ENCODE assay signal across 9 mouse cellular contexts in genomic region chr6:91212571-91212970, GRCm38 (mm10). TPM values are rescaled to one million over a fixed set of nuclear protein-coding genes. Genes with fewer than 3 reads are reported as not detected.
A peak's percentile ranks its signal among the peaks of the same experiment; 100 is the strongest.
DNase-seq lines count a peak whose midpoint lies in the region; ATAC-seq and TF ChIP-seq lines count a peak whose summit lies in the region.
"Had no signal": no experiment of that assay in that cellular context is flagged by ENCODE, and none has a peak within 500 bp of the region (broad histone marks: within the 10 kb centered on the region; RNA-seq: fewer than 3 reads in every experiment).

No protein-coding gene starts in this region.

- peaks cover 4% of the 10 kb centered on the region for H3K27me3 ChIP-seq in hindbrain, embryonic 16.5 days (replicated peaks; ENCODE audit: control insufficient read depth, insufficient read depth, low read length)
- H3K27me3 ChIP-seq in liver, embryonic 14.5 days (ENCODE audit: control insufficient read depth, insufficient read depth, low read length), result peaks cover 5% of the 10 kb centered on the region
- H3K27me3 ChIP-seq in neural tube, embryonic 13.5 days, result peaks cover 35% of the 10 kb centered on the region

- peak overlapping the region; percentile 60 for H3K9ac ChIP-seq in hindbrain, embryonic 16.5 days (ENCODE audit: low read depth, low read length)
- H3K9ac ChIP-seq in liver, embryonic 14.5 days (replicated peaks), result no peak overlapping the region
- peak overlapping the region; percentile 66 for H3K9ac ChIP-seq in neural tube, embryonic 13.5 days

- peak in 1 of 2 experiments; percentile 32 for DNase-seq in layer of hippocampus, adult 2 months (ENCODE audit: low spot score in 2 of 2)
- DNase-seq in layer of hippocampus, adult 9-11 months, result no peak
- peak; percentile 19 for DNase-seq in c-Kit-positive CD71-positive TER-119-negative erythroid progenitor cells, embryonic 14.5 days (ENCODE audit: low read depth)
- peak; percentile 84 for DNase-seq in gastrocnemius, postnatal 14 days
- DNase-seq in liver, embryonic 14.5 days (ENCODE audit: low read depth in 3 of 3, low spot score in 3 of 3), result peak; percentile 15 to 29 (median 26)

- peak; percentile 69 for ATAC-seq in hindbrain, embryonic 16.5 days
- peak; percentile 33 for ATAC-seq in liver, embryonic 14.5 days (ENCODE audit: insufficient read depth)
- peak; percentile 51 for ATAC-seq in neural tube, embryonic 13.5 days (ENCODE audit: low read depth)
- ATAC-seq in inflammation-experienced regulatory T-cells, adult 6 months, result no peak

- no peaks in the 10 kb centered on the region for H3K9me3 ChIP-seq in hindbrain, embryonic 16.5 days (ENCODE audit: control insufficient read depth, low read length)
- no peaks in the 10 kb centered on the region for H3K9me3 ChIP-seq in liver, embryonic 14.5 days (ENCODE audit: control insufficient read depth, low read length)
- H3K9me3 ChIP-seq in neural tube, embryonic 13.5 days, result no peaks in the 10 kb centered on the region

- no peak for TF ChIP-seq CTCF in layer of hippocampus, adult 2 months (conservative IDR thresholded peaks at IDR 0.05)
- no peak for TF ChIP-seq CTCF in liver, embryonic 14.5 days (IDR thresholded peaks at IDR 0.05; ENCODE audit: low read depth)

- H3K4me1 ChIP-seq in hindbrain, embryonic 16.5 days (ENCODE audit: control insufficient read depth, insufficient read depth, low read depth, low read length), result peaks cover 14% of the 10 kb centered on the region
- no peaks in the 10 kb centered on the region for H3K4me1 ChIP-seq in liver, embryonic 14.5 days (replicated peaks; ENCODE audit: control insufficient read depth in 2 of 2, insufficient read depth in 2 of 2, low read length in 1 of 2)
- peaks cover 25% of the 10 kb centered on the region for H3K4me1 ChIP-seq in neural tube, embryonic 13.5 days (replicated peaks)

- H3K4me2 ChIP-seq in hindbrain, embryonic 16.5 days (ENCODE audit: low read length), result peak overlapping the region; percentile 69
- peak overlapping the region; percentile 20 for H3K4me2 ChIP-seq in liver, embryonic 14.5 days (ENCODE audit: low read depth)
- H3K4me2 ChIP-seq in neural tube, embryonic 13.5 days, result peak overlapping the region; percentile 58

- intact Hi-C loops in gastrocnemius, postnatal 14 days (cut with DNase I; ENCODE audit: low total_unique reads), result no loop called here

- WGBS in hindbrain, embryonic 16.5 days, result 2% methylated on average over 17 of the region's 29 CpGs
- 4% methylated on average over 28 of the region's 29 CpGs for WGBS in liver, embryonic 14.5 days (ENCODE audit: insufficient replicate concordance)
- WGBS in neural tube, embryonic 13.5 days, result 2% methylated on average over 29 of the region's 29 CpGs

- H3K27ac ChIP-seq in layer of hippocampus, adult 2 months, result peak overlapping the region; percentile 18; the same call in 1 of the 2 replicates
- no peak overlapping the region for H3K27ac ChIP-seq in hindbrain, embryonic 16.5 days (ENCODE audit: low read depth, low read length)
- H3K27ac ChIP-seq in liver, embryonic 14.5 days, result no peak overlapping the region
- H3K27ac ChIP-seq in neural tube, embryonic 13.5 days (replicated peaks), result no peak overlapping the region

- H3K4me3 ChIP-seq in layer of hippocampus, adult 2 months, result peak overlapping the region; percentile 47
- H3K4me3 ChIP-seq in hindbrain, embryonic 16.5 days (ENCODE audit: low read length), result peak overlapping the region; percentile 43
- H3K4me3 ChIP-seq in liver, embryonic 14.5 days (ENCODE audit: insufficient read depth in 1 of 2, low read depth in 2 of 2, low read length in 2 of 2), result no peak overlapping the region; a peak in 1 of 4 replicates
- H3K4me3 ChIP-seq in neural tube, embryonic 13.5 days, result peak overlapping the region; percentile 36

- H3K36me3 ChIP-seq in hindbrain, embryonic 16.5 days (ENCODE audit: control insufficient read depth, insufficient read depth, low read length), result no peaks in the 10 kb centered on the region
- H3K36me3 ChIP-seq in liver, embryonic 14.5 days (replicated peaks; ENCODE audit: control insufficient read depth, insufficient read depth, low read depth), result no peaks in the 10 kb centered on the region
- H3K36me3 ChIP-seq in neural tube, embryonic 13.5 days, result no peaks in the 10 kb centered on the region

- TF ChIP-seq EP300 in liver, embryonic 14.5 days (IDR thresholded peaks at IDR 0.05; ENCODE audit: low read depth), result no peak

RNA-seq across cellular contexts. Expression of gene Fbln2, which starts 0.3 kb away (rescaled TPM):
- total RNA-seq in layer of hippocampus, adult 2 months (2021), result 10 to 100 TPM in 1 of 2 experiments, 1 to 10 TPM in 1; 8.1 to 10.8 TPM
- 10 to 100 TPM; 62.5 to 62.6 TPM for total RNA-seq in gastrocnemius, postnatal 14 days (2021)
- polyA plus RNA-seq in hindbrain, embryonic 16.5 days (2015; fragmentation: Nextera tagmentation; extraction: Ambion mirVana), result 29.7 and 34.2 TPM in 2 replicates
- polyA plus RNA-seq in liver, embryonic 14.5 days (2012; rRNA removed), result 4.0 and 5.1 TPM in 2 replicates
- 4.3 and 4.4 TPM in 2 replicates for polyA plus RNA-seq in liver, embryonic 14.5 days (2014; fragmentation: Nextera tagmentation; extraction: Ambion mirVana)
- polyA plus RNA-seq in neural tube, embryonic 13.5 days (2015; fragmentation: Nextera tagmentation; extraction: Ambion mirVana), result 34.4 and 37.7 TPM in 2 replicates
- 1 to 10 TPM in 1 of 3 experiments, under 1 TPM in 1, not detected in 1; 0.22 to 1.2 TPM for polyA plus RNA-seq in inflammation-experienced regulatory T-cells, adult 6 months (2017; shearing (Covaris generic))
- total RNA-seq: neutrophil, adult 5-6 weeks had no signal

RNA-seq across cellular contexts. Expression of gene Hdac11, which starts 56.1 kb away (rescaled TPM):
- 100 to 1,000 TPM; 154 to 156 TPM for total RNA-seq in layer of hippocampus, adult 2 months (2021)
- 1 to 10 TPM; 6.4 to 6.9 TPM for total RNA-seq in gastrocnemius, postnatal 14 days (2021)
- 50.1 and 53.5 TPM in 2 replicates for polyA plus RNA-seq in hindbrain, embryonic 16.5 days (2015; fragmentation: Nextera tagmentation; extraction: Ambion mirVana)
- polyA plus RNA-seq in liver, embryonic 14.5 days (2012; rRNA removed), result 9.2 and 12.1 TPM in 2 replicates
- polyA plus RNA-seq in liver, embryonic 14.5 days (2014; fragmentation: Nextera tagmentation; extraction: Ambion mirVana), result 4.8 and 6.0 TPM in 2 replicates
- polyA plus RNA-seq in neural tube, embryonic 13.5 days (2015; fragmentation: Nextera tagmentation; extraction: Ambion mirVana), result 30.6 TPM in 2 replicates
- polyA plus RNA-seq in inflammation-experienced regulatory T-cells, adult 6 months (2017; shearing (Covaris generic)), result 1 to 10 TPM in 2 of 3 experiments, under 1 TPM in 1; 0.80 to 1.5 (median 1.4) TPM

Comparison
In these comparisons a context has a peak if more than half of its experiments do, and no peak if none do; other contexts are left out.
1. H3K4me3 ChIP-seq: peak in layer of hippocampus, adult 2 months (single experiment), hindbrain, embryonic 16.5 days (single experiment) and neural tube, embryonic 13.5 days (single experiment); none in liver, embryonic 14.5 days (0 of 2).
2. Peak in every context shown above with its lines, with median percentiles within 50 percentile points of each other: H3K4me2 ChIP-seq.